Mouse (Mus musculus) heart, embryonic 15.5 days (tissue): ENCODE results near the gene Dnah5. TPM values are rescaled to one million over a fixed set of nuclear protein-coding genes. Genes with fewer than 3 reads are reported as not detected.

ENCODE experiments used
- ATAC-seq: fragments of 200-750 bp; cut with Nextera tagmentation; replicated peaks from 2 replicates; pipeline ENCODE4 v1.8.0; 2017; ENCODE audit warnings: low read depth, moderate TSS enrichment; ENCODE audit not compliant: insufficient number of reproducible peaks, insufficient read depth, low FRiP score
- H3K27ac ChIP-seq: fragments of 300-500 bp; sonication (generic); 2 replicates; pipeline ENCODE4 v1.5.1; 2015; ENCODE audit warnings: mild to moderate bottlenecking, inconsistent platforms
- H3K27me3 ChIP-seq: fragments of 300-500 bp; sonication (generic); 2 replicates; pipeline ENCODE4 v1.6.1; 2015; ENCODE audit warnings: inconsistent platforms
- H3K36me3 ChIP-seq: fragments of 300-500 bp; sonication (generic); 2 replicates; pipeline ENCODE4 v1.6.1; 2015; ENCODE audit warnings: mild to moderate bottlenecking, inconsistent platforms
- H3K4me1 ChIP-seq: fragments of 300-500 bp; sonication (generic); replicated peaks from 2 replicates; pipeline ENCODE4 v1.6.1; 2015; ENCODE audit warnings: inconsistent platforms
- H3K4me2 ChIP-seq: fragments of 300-500 bp; sonication (generic); 2 replicates; pipeline ENCODE4 v1.6.1; 2015; ENCODE audit warnings: inconsistent platforms, mild to moderate bottlenecking, moderate library complexity
- H3K4me3 ChIP-seq: fragments of 300-500 bp; sonication (generic); 2 replicates; pipeline ENCODE4 v1.5.1; 2015; ENCODE audit warnings: mild to moderate bottlenecking, inconsistent platforms
- H3K9ac ChIP-seq: fragments of 300-500 bp; sonication (generic); 2 replicates; pipeline ENCODE4 v1.6.1; 2015; ENCODE audit warnings: mild to moderate bottlenecking, inconsistent platforms
- H3K9me3 ChIP-seq: fragments of 300-500 bp; sonication (generic); replicated peaks from 2 replicates; pipeline ENCODE4 v1.6.1; 2016; ENCODE audit warnings: inconsistent platforms
- WGBS: fragments of 180-500 bp; shearing (Covaris S2); methylation state at CpG from one replicate; pipeline ENCODE4 v1.1.7; 2015; ENCODE audit warnings: mixed read lengths; 5-methylcytosine and 5-hydroxymethylcytosine counted together
- polyA plus RNA-seq: library from polyadenylated mRNA; unstranded; fragments of >200 nt; fragmentation: Nextera tagmentation; extraction: Ambion mirVana; gene quantifications from 2 replicates; pipeline ENCODE4 v1.2.1, GENCODE M21; 2015

The Dnah5 gene
- polyA plus RNA-seq, 1 experiment from 2014 or later: 0.03 TPM

DNA sequence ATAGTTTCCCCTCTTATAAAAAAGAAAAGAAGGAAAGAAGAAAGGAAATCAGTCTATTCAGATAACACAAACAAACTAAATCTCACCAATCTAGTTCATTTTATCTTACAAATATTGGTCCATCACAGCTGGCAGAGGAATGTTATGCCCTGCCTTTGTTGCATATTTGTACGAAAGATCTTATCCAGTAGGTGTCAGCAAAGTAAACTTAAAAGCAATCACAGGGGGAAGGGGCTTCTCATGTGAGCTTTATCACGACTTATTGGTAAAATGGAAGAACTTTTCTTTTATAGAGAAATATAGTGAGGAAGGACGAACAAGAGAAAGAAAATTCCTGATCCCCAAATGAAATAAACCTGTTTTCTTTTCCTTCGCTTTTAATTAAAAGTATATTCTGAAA, 299.3 kb downstream of the Dnah5 start:
- no peak for ATAC-seq
- no peaks in the 10 kb centered on the region for H3K4me1 ChIP-seq
- H3K9me3 ChIP-seq: no peaks in the 10 kb centered on the region
- H3K36me3 ChIP-seq: no peaks in the 10 kb centered on the region
- no peak overlapping the region for H3K4me3 ChIP-seq
- no peak overlapping the region for H3K9ac ChIP-seq
- no peaks in the 10 kb centered on the region for H3K27me3 ChIP-seq
- H3K4me2 ChIP-seq: no peak overlapping the region
- H3K27ac ChIP-seq: no peak overlapping the region
- WGBS: 49% methylated on average over 4 of the region's 4 CpGs

DNA sequence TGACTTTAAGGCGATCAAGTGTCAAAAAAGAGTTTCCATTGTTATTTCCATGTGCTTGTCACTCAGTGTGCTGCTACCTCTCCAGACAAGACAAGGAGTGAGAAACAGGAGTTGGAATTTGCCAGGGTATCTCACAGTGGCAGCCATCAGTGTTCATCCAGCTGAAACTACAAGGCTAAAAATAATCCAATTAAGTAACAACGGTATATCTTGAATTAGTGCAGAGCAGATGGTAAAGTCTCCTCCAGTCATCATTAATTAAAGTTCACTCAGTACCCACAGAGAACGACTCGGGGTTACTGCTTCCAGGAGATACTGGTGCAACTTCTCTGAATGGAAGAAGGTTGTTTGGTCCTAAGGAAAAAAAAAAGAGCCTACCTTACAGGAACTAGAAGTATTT, 311.6 kb downstream of the Dnah5 start:
- no peak overlapping the region for H3K4me3 ChIP-seq
- H3K4me1 ChIP-seq: no peaks in the 10 kb centered on the region
- no peak overlapping the region for H3K4me2 ChIP-seq
- no peaks in the 10 kb centered on the region for H3K27me3 ChIP-seq
- no peak overlapping the region for H3K27ac ChIP-seq
- no peak overlapping the region for H3K9ac ChIP-seq
- 56% methylated on average over 4 of the region's 4 CpGs for WGBS
- no peak for ATAC-seq
- no peaks in the 10 kb centered on the region for H3K9me3 ChIP-seq
- no peaks in the 10 kb centered on the region for H3K36me3 ChIP-seq

Other genes starting within 250 kb of the Dnah5 start
- 16.2 and 18.5 TPM in 2 replicates for gene Trio, start 177.9 kb upstream of the Dnah5 start, polyA plus RNA-seq